Mouse (Mus musculus) kidney, adult 2 months (tissue): ENCODE data around the gene Glb1l.
"Not testable (repeated sequence)": the region's sequence is repeated elsewhere in the genome, so short reads cannot be mapped to it uniquely, and the experiment has no call there.

Experiments used
- CTCF ChIP-seq: fragments of 200-500 bp; conservative IDR thresholded peaks from 2 replicates; pipeline ENCODE4 v1.5.1; 2011; ENCODE audit warnings: low read depth, mild to moderate bottlenecking, control low read depth, low read length, moderate library complexity, mixed read lengths; ENCODE audit not compliant: insufficient read depth, insufficient read length
- POLR2A ChIP-seq: fragments of 200-500 bp; IDR thresholded peaks from one replicate; pipeline ENCODE4 v1.6.1; 2011; ENCODE audit warnings: low read depth, low read length, control low read depth

DNA sequence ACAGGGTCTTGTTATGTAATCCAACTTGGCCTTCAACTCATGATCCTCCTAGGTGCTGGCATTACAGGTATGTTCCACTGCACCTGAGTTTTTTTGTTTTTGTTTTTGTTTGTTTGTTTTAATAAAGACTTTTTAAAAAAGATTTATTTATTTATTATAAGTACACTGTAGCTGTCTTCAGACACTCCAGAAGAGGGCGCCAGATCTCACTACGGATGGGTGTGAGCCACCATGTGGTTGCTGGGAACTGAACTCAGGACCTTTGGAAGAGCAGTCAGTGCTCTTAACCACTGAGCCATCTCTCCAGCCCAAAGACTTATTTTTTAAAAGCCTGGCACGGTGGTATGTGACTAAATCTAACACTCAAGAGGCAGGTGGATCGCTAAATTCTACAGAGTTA is 21.9 kb upstream of the Glb1l start:
- TF ChIP-seq CTCF: 0 out of 2 replicates have a peak, but pooled peaks have one; percentile 1
- not testable (repeated sequence) for TF ChIP-seq POLR2A
